Mouse (Mus musculus) NIH3T3 (cell line): ENCODE measurements around the gene Relch.
A peak's percentile ranks its signal among the peaks of the same experiment; 100 is the strongest.
"Not testable (repeated sequence)": the region's sequence is repeated elsewhere in the genome, so short reads cannot be mapped to it uniquely, and the experiment has no call there.

Experiments used
- DNase-seq: peaks from one replicate; pipeline ENCODE4 v3.0.0-alpha.2; 2012; ENCODE audit warnings: low read depth

The Relch gene

GRCm38 (mm10) chr1:105663171-105663961 is at the start of gene Relch, which contains the start of gene Pign:
TSS of gene Relch (plus strand) at chr1:105663861.
TSS of gene Pign (minus strand) at chr1:105663677.
- peak; percentile 99 for DNase-seq

- peak; percentile 70 for DNase-seq
Measured at GRCm38 (mm10) chr1:105630481-105630880, 33.2 kb upstream of the Relch start.

- DNase-seq: no peak
Measured at GRCm38 (mm10) chr1:105644093-105644492, 19.6 kb upstream of the Relch start.

- no peak for DNase-seq
Measured at GRCm38 (mm10) chr1:105650650-105651049, 13.0 kb upstream of the Relch start.

- no peak for DNase-seq
Measured at GRCm38 (mm10) chr1:105653981-105654380, 9.7 kb upstream of the Relch start.

- DNase-seq: peak; percentile 87
Measured at GRCm38 (mm10) chr1:105660015-105660414, 3.6 kb upstream of the Relch start.

- DNase-seq: no peak
Measured at GRCm38 (mm10) chr1:105662820-105663170, 866 bp upstream of the Relch start.

GRCm38 (mm10) chr1:105663962-105664812 is 526 bp downstream of the Relch start:
- DNase-seq: peak; percentile 38

- DNase-seq: no peak
Measured at GRCm38 (mm10) chr1:105669700-105670099, 6.0 kb downstream of the Relch start.

- no peak for DNase-seq
Measured at GRCm38 (mm10) chr1:105674763-105675162, 11.1 kb downstream of the Relch start.

- DNase-seq: peak; percentile 50
Measured at GRCm38 (mm10) chr1:105680587-105680986, 16.9 kb downstream of the Relch start.

- DNase-seq: no peak
Measured at GRCm38 (mm10) chr1:105685501-105685900, 21.8 kb downstream of the Relch start.

- peak; percentile 5 for DNase-seq
Measured at GRCm38 (mm10) chr1:105695581-105695980, 31.9 kb downstream of the Relch start.

- no peak for DNase-seq
Measured at GRCm38 (mm10) chr1:105700984-105701530, 37.4 kb downstream of the Relch start.

GRCm38 (mm10) chr1:105709415-105709814 is 45.8 kb downstream of the Relch start:
- DNase-seq: no peak

GRCm38 (mm10) chr1:105711227-105711626 is 47.6 kb downstream of the Relch start:
- peak; percentile 78 for DNase-seq

GRCm38 (mm10) chr1:105712822-105713221 is 49.2 kb downstream of the Relch start:
- no peak for DNase-seq

GRCm38 (mm10) chr1:105718358-105718757 is 54.7 kb downstream of the Relch start:
- peak; percentile 74 for DNase-seq

GRCm38 (mm10) chr1:105729246-105729645 is 65.6 kb downstream of the Relch start:
- not testable (repeated sequence) for DNase-seq

- peak; percentile 37 for DNase-seq
Measured at GRCm38 (mm10) chr1:105735318-105735717, 71.7 kb downstream of the Relch start.

- DNase-seq: no peak
Measured at GRCm38 (mm10) chr1:105738334-105738733, 74.7 kb downstream of the Relch start.

GRCm38 (mm10) chr1:105739493-105739892 is 75.8 kb downstream of the Relch start:
- no peak for DNase-seq

GRCm38 (mm10) chr1:105742481-105742880 is 78.8 kb downstream of the Relch start:
- peak; percentile 85 for DNase-seq
